Mouse (Mus musculus) layer of hippocampus, postnatal 25 days (tissue): ENCODE data around the gene Serinc4. TPM values are rescaled to one million over a fixed set of nuclear protein-coding genes. Genes with fewer than 3 reads are reported as not detected.
A peak's percentile ranks its signal among the peaks of the same experiment; 100 is the strongest.

Source experiments
- DNase-seq, 2 experiments: peaks; one replicate each; pipeline ENCODE4 v3.0.0; 2022; ENCODE audit warnings: mixed read lengths in 2 of 2, low spot score in 1 of 2; ENCODE audit errors: extremely low spot score in 1 of 2
- microRNA-seq, 2 experiments: library from miRNA; unstranded; fragments of <30 nt; microRNA quantifications; one replicate each; pipeline ENCODE4 v1.2.0; 2021
- total RNA-seq, 2 experiments: library from RNA; stranded (reverse); gene quantifications; 2 replicates each; pipeline ENCODE4 v1.2.3; 2021

Gene Serinc4
- total RNA-seq, 2 experiments from 2014 or later, result 0.63 to 0.64 TPM

DNA sequence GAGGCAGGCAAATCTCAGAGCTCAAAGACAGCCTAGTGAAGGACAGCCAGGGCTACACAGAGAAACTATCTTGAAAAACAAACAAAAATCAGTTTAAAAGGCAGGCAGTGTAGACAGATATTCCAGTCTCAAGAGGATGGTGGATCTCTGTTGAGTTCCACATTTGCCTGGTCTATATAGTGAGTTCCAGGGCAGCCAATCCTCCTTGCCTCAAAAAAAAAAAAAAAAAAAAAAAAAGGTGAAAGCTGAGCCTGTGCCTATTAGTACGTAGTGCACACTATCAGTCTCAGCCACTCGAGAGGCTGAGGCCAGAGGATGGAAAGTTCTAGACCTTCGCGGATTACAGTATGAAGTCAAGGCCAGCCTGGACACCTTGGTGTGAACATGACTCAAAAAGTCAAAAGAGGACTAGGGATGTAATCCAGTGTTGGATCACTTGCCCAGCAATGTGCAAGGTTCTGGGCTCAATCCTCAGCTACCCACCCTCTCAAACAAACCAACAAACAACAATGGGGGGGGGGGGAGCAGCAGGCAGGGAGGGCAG, 43.7 kb downstream of the Serinc4 start:
- DNase-seq, result no peak

GRCm38 (mm10) chr2:121408160-121408559, 48.4 kb downstream of the Serinc4 start:
- peak in 1 of 2 experiments; percentile 21 for DNase-seq

- DNase-seq, result no peak
Observed at GRCm38 (mm10) chr2:121403296-121403695, 53.3 kb downstream of the Serinc4 start.

DNA sequence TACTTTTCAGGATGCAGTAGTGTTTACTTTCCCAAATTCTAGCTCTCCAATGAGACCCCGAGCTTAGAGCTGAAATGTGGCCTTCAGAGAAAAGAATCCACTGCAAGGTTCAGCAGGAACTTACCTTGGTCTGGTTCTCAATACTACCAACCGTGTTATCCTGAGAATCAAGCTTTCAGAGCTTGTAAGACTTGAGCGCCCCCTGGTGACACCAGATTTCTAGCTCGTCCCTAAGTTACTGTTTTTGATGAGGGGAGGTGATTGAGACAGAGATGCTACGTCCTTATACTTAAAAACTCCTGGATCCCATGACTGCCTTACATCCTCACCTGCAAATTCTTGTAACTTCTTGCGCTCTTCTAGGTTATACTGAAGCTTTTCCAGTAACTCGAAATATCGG, 60.0 kb downstream of the Serinc4 start:
- peak; percentile 65 to 99 for DNase-seq

Small RNA genes lying within 50 kb of the gene (microRNA-seq; reads per million reads assigned to microRNA genes)
- gene Gm22953, result 0 reads per million in 2 experiments

Other genes with a start within 250 kb of the Serinc4 start
- gene Trp53bp1, start 185.4 kb downstream of the Serinc4 start, total RNA-seq, result 100 to 1,000 TPM; 130 to 154 TPM
- 100 to 1,000 TPM; 513 to 580 TPM for gene Map1a, start 167.2 kb downstream of the Serinc4 start, total RNA-seq
- gene Ppip5k1, start 101.4 kb downstream of the Serinc4 start, total RNA-seq, result 100 to 1,000 TPM in 1 of 2 experiments, 10 to 100 TPM in 1; 85.1 to 111 TPM
- gene Ckmt1, start 99.1 kb downstream of the Serinc4 start, total RNA-seq, result 100 to 1,000 TPM; 369 to 418 TPM
- under 1 TPM; 0.42 to 0.92 TPM for gene Strc, start 69.6 kb downstream of the Serinc4 start, total RNA-seq
- gene Pdia3, start 43.0 kb downstream of the Serinc4 start, total RNA-seq, result 100 to 1,000 TPM; 182 to 206 TPM
- gene Catsper2, start 43.0 kb downstream of the Serinc4 start, total RNA-seq, result 1 to 10 TPM; 3.4 to 5.9 TPM
- not detected for gene Ell3, start 12.5 kb downstream of the Serinc4 start, total RNA-seq
- gene Serf2, start 7.6 kb downstream of the Serinc4 start, total RNA-seq, result 100 to 1,000 TPM; 159 to 194 TPM
- 10 to 100 TPM; 24.0 to 26.6 TPM for gene Hypk, start 3.5 kb downstream of the Serinc4 start, total RNA-seq
- gene Mfap1b, start 17.3 kb upstream of the Serinc4 start, total RNA-seq, result 10 to 100 TPM; 40.9 to 43.9 TPM
- 10 to 100 TPM; 31.2 to 34.0 TPM for gene Mfap1a, start 49.9 kb upstream of the Serinc4 start, total RNA-seq
- gene Wdr76, start 49.9 kb upstream of the Serinc4 start, total RNA-seq, result 1 to 10 TPM; 3.1 to 3.5 TPM